Mouse (Mus musculus) cerebellum, adult 2 months (tissue): ENCODE data around the gene Plcb3.

ENCODE experiments used
- CTCF ChIP-seq: fragments of 200-500 bp; IDR thresholded peaks from 2 replicates; pipeline ENCODE4 v1.5.1; 2011; ENCODE audit warnings: low read depth, mild to moderate bottlenecking, control low read depth, low read length, moderate library complexity, borderline replicate concordance; ENCODE audit not compliant: insufficient read depth
- POLR2A ChIP-seq: fragments of 200-500 bp; IDR thresholded peaks from 2 replicates; pipeline ENCODE4 v1.6.1; 2011; ENCODE audit warnings: low read length, control low read depth, borderline replicate concordance; ENCODE audit not compliant: insufficient read depth

GRCm38 (mm10) chr19:6940396-6941351, 35.6 kb downstream of the Plcb3 start:
- no peak for TF ChIP-seq CTCF
- no peak for TF ChIP-seq POLR2A
